Mouse (Mus musculus) leukemia stem cell, adult 10-12 weeks (primary cell): ENCODE results near the gene Slc35b1. TPM values are rescaled to one million over a fixed set of nuclear protein-coding genes. Genes with fewer than 3 reads are reported as not detected.

Experiments used
- polyA plus RNA-seq: library from polyadenylated mRNA; stranded (reverse); fragments of >175 nt; gene quantifications from 2 replicates; pipeline ENCODE4 v1.2.3, GENCODE M21; 2012; ENCODE audit warnings: low replicate concordance

Gene Slc35b1
- 11.3 and 25.3 TPM in 2 replicates for polyA plus RNA-seq

DNA sequence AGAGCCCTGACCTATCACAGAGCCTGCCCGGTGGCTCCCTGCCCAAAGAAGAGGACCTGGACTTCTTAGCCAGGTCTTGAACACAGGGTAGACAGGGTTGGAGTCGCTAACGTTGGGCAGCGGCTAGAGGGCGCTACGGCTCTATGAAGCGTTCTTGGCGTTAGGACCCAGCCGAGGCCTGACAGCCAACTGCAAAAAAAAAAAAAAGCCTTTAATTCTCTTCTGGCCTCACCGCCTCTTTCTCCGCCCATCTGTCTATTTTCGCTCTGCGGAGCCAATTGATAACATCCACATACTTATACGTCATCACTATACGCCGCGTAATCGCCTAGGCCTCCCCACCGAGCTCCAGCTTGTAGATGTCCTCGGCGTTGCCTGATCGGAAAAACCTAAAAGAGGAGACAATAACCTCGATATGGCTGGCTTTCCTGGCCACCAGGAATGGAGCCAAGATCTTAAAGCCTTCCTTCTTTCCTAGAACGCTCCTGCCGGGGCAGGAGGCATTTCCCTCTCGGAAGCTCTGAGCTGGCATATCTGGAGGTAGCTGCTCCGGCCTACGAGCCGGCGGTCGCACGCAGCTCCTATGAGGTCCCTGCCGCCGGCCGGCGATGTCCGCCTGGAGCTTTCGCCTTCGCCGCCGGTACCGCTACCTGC lies at the start of gene Slc35b1:
TSS of gene Slc35b1 (plus strand) at position 374 of the 654 bp plus-strand sequence.

DNA sequence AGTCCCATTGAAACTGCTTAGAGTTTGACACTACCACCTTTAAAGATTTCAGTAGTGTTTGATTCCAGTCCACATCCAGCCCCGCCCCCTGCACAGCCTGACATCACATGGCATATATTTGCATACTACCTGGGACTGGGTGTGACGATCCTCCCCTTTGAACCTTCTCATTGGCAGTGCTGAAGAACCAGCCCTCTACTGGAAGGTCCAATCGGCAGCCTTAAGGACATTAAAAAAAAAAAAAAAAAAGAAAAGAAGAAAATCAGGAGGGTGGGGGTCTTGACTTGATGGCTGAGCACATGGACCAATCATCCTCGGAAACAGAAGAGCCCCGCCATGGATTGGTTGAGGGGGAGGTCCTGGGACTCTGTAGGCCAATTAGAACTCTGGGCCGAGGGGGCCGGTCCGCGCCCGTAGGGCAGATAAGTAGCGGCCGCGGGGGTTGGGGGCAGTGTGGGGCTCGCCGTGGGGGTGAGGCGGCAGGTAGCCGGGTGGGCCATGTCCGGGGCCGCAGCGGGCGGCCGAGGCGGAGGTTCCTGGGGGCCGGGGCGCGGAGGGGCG lies 47.8 kb upstream of the Slc35b1 start, which contains the start of gene Fam117a:
TSS of gene Fam117a (plus strand) at position 451 of the 561 bp plus-strand sequence.

DNA sequence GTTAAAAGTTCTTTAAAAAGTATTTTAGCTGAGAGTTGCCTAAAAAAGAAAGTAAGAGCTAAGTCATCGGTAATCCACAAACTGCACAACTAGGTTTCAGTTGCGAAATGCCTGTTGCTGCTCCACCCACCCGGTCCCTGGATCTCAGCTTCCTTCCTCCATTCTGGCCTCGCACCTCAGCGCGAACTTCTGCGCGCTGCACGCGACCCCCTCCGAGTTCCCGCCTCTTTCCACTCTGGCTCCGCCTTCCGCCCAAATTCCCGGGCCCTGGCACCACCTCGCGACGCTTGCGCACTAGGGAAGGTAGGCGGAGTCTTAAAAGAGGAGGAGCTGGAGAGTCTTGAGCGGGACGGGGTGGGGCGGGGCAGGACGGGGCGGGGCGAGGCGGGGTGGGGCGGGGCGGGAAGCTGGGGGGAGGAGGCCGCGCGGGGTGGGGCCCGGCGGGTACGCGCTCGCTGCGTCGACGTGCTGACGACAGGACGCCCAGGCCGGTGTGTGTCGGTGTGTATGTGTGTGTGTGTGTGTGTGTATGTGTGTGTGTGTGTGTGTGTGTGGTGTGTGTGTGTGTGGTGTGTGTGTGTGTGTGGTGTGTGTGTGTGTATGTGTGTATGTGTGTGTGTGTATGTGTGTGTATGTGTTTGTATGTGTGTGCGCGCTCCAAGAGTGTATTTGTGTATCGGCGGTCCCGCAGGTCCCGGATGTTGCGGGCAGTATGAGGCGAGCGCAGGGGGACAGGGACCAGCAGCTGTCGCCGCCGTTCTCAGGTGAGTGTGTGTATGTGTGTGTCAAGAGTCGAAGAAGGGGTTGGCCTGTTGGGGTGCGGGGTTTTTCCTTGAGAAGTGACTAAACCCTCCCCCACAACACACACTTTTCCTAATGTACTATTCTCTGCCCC lies 29.4 kb downstream of the Slc35b1 start, which contains the start of gene Spop:
TSS of gene Spop (plus strand) at position 440 of the 895 bp plus-strand sequence.

Other genes with a start within 250 kb of the Slc35b1 start
- 0.07 TPM in 1 of 2 replicates, not detected in the other for gene Dlx4, start 238.4 kb upstream of the Slc35b1 start, polyA plus RNA-seq
- 0.18 TPM in 1 of 2 replicates, not detected in the other for gene Tac4, start 123.2 kb upstream of the Slc35b1 start, polyA plus RNA-seq
- 13.4 and 13.6 TPM in 2 replicates for gene Kat7, start 74.4 kb upstream of the Slc35b1 start, polyA plus RNA-seq
- 359 and 506 TPM in 2 replicates for gene Fam117a, start 47.7 kb upstream of the Slc35b1 start, polyA plus RNA-seq
- 16.1 and 21.7 TPM in 2 replicates for gene Spop, start 29.4 kb downstream of the Slc35b1 start, polyA plus RNA-seq
- gene Nxph3, start 129.9 kb downstream of the Slc35b1 start, polyA plus RNA-seq, result 0.08 TPM in 1 of 2 replicates, not detected in the other
- 0.24 and 1.8 TPM in 2 replicates for gene Ngfr, start 203.0 kb downstream of the Slc35b1 start, polyA plus RNA-seq